Mouse (Mus musculus) heart, adult 8-10 months (tissue): Measurements from ENCODE around the gene Antxr2. TPM values are rescaled to one million over a fixed set of nuclear protein-coding genes. Genes with fewer than 3 reads are reported as not detected.

Experiments used
- DNase-seq: peaks from one replicate; pipeline ENCODE4 v3.0.0; 2022; ENCODE audit warnings: low spot score
- total RNA-seq, 4 experiments: library from RNA; stranded (reverse); gene quantifications; 2 replicates each; pipeline ENCODE4 v1.2.4; 2022

Antxr2 gene
- total RNA-seq, 4 experiments from 2014 or later: 72.7 to 80.8 (median 76.4) TPM

GRCm38 (mm10) chr5:97913901-97914300 is 116.9 kb downstream of the Antxr2 start:
- peak; percentile 6 for DNase-seq

GRCm38 (mm10) chr5:97907482-97907881 is 123.4 kb downstream of the Antxr2 start:
- DNase-seq: no peak

- no peak for DNase-seq
These were observed 124.1 kb downstream of the Antxr2 start for GRCm38 (mm10) chr5:97906537-97907266.

- no peak for DNase-seq
These were observed 125.0 kb downstream of the Antxr2 start for GRCm38 (mm10) chr5:97905856-97906255.

GRCm38 (mm10) chr5:97901096-97901495 is 129.7 kb downstream of the Antxr2 start:
- no peak for DNase-seq

GRCm38 (mm10) chr5:97899321-97899720 is 131.5 kb downstream of the Antxr2 start:
- DNase-seq: no peak

- no peak for DNase-seq
These were observed 145.4 kb downstream of the Antxr2 start for GRCm38 (mm10) chr5:97885427-97885826.

GRCm38 (mm10) chr5:97884110-97884509 is 146.7 kb downstream of the Antxr2 start:
- no peak for DNase-seq

- no peak for DNase-seq
These were observed 149.4 kb downstream of the Antxr2 start for GRCm38 (mm10) chr5:97881421-97881820.

GRCm38 (mm10) chr5:97880115-97880514 is 150.7 kb downstream of the Antxr2 start:
- DNase-seq: no peak

GRCm38 (mm10) chr5:97878871-97879270 is 152.0 kb downstream of the Antxr2 start:
- no peak for DNase-seq

- no peak for DNase-seq
These were observed 152.5 kb downstream of the Antxr2 start for GRCm38 (mm10) chr5:97878215-97878794.

GRCm38 (mm10) chr5:97876895-97877294 is 153.9 kb downstream of the Antxr2 start:
- no peak for DNase-seq

- DNase-seq: peak; percentile 45
These were observed 162.9 kb downstream of the Antxr2 start for GRCm38 (mm10) chr5:97867921-97868320.

- DNase-seq: no peak
These were observed 163.9 kb downstream of the Antxr2 start for GRCm38 (mm10) chr5:97866975-97867374.

- DNase-seq: no peak
These were observed 173.7 kb downstream of the Antxr2 start for GRCm38 (mm10) chr5:97857101-97857500.

- DNase-seq: no peak
These were observed 178.7 kb downstream of the Antxr2 start for GRCm38 (mm10) chr5:97851981-97852748.

GRCm38 (mm10) chr5:97847204-97847895 is 183.5 kb downstream of the Antxr2 start:
- peak; percentile 12 for DNase-seq

- no peak for DNase-seq
These were observed 184.3 kb downstream of the Antxr2 start for GRCm38 (mm10) chr5:97846503-97846902.

GRCm38 (mm10) chr5:97842016-97842415 is 188.8 kb downstream of the Antxr2 start:
- no peak for DNase-seq

GRCm38 (mm10) chr5:97839924-97840279 is 190.9 kb downstream of the Antxr2 start:
- DNase-seq: no peak
